Mouse (Mus musculus): ENCODE results near the gene Rnh1. TPM values are rescaled to one million over a fixed set of nuclear protein-coding genes. Genes with fewer than 3 reads are reported as not detected.

Rnh1 gene
- total and polyA plus RNA-seq, 3 experiments, result 84.7 to 133 (median 95.5) TPM

GRCm38 (mm10) chr7:141196619-141197282 lies 24.1 kb upstream of the Rnh1 start:
- Histone ChIP-seq H3K27me3 (replicated peaks) (no peaks in the 10 kb centered on the region), H3K4me1 (ENCODE audit: control insufficient read depth in 1 of 2, insufficient read depth in 2 of 2) (peaks cover 6 to 18% of the 10 kb centered on the region in 2 experiments), H3K9ac (ENCODE audit: insufficient read depth, low read depth) (no peak overlapping the region), H3K79me2 (replicated peaks; ENCODE audit: control insufficient read depth, extremely low read depth, insufficient read depth, poor library complexity, severe bottlenecking) (no peaks in the 10 kb centered on the region), H3K36me3 (replicated peaks in 1 of 2; ENCODE audit: control insufficient read depth in 1 of 2, insufficient read depth in 1 of 2, low read length in 1 of 2) (peaks cover 6 to 8% of the 10 kb centered on the region in 2 experiments), H3K4me2 (ENCODE audit: insufficient read depth, low read depth, poor library complexity, severe bottlenecking) (no peak overlapping the region), H3K9me3 (replicated peaks; ENCODE audit: low read length) (no peaks in the 10 kb centered on the region), H3K27ac (ENCODE audit: insufficient read depth, low read depth) (no peak overlapping the region), H3K4me3 (replicated peaks in 1 of 3; ENCODE audit: low read depth in 2 of 3, low read length in 2 of 3, poor library complexity in 1 of 3) (no peak overlapping the region)
- DNase-seq (ENCODE audit: extremely low read depth), result no peak
- in situ Hi-C loops (cut with MboI; ENCODE audit: low pct_ligation_motif_present, low pct_unique_long_range_greater_than_20kb, low sequenced_read_pairs), result no loop called here
- TF ChIP-seq ZMIZ1 (IDR thresholded peaks at IDR 0.05; ENCODE audit: low read depth, low read length) (no peak), USF1 (IDR thresholded peaks at IDR 0.05; ENCODE audit: low read depth, low read length) (no peak), ELF1 (IDR thresholded peaks at IDR 0.05; ENCODE audit: low read depth, low read length) (no peak), MAX (IDR thresholded peaks at IDR 0.05; ENCODE audit: low read length) (no peak), KAT2A (IDR thresholded peaks at IDR 0.05; ENCODE audit: insufficient replicate concordance, low read length) (no peak), NELFE (IDR thresholded peaks at IDR 0.05; ENCODE audit: low read depth, low read length) (no peak), POLR2A (IDR thresholded peaks at IDR 0.05; ENCODE audit: low read depth, low read length) (no peak), UBTF (IDR thresholded peaks at IDR 0.05; ENCODE audit: low read depth, low read length) (no peak), TCF12 (IDR thresholded peaks at IDR 0.05; ENCODE audit: low read depth, low read length) (no peak), MAFK (IDR thresholded peaks at IDR 0.05; ENCODE audit: insufficient replicate concordance, low read length) (no peak), ZC3H11A (IDR thresholded peaks at IDR 0.05; ENCODE audit: low read depth, low read length) (no peak), USF2 (conservative IDR thresholded peaks at IDR 0.05; ENCODE audit: low read depth, low read length) (no peak), CHD2 (IDR thresholded peaks at IDR 0.05; ENCODE audit: low read length) (no peak)
- dilution Hi-C loops (cut with MboI; ENCODE audit: extremely low pct_ligation_motif_present, extremely low pct_unique_long_range_greater_than_20kb, low sequenced_read_pairs), result no loop called here

- Histone ChIP-seq H3K27me3 (replicated peaks) (no peaks in the 10 kb centered on the region), H3K9me3 (replicated peaks; ENCODE audit: low read length) (no peaks in the 10 kb centered on the region), H3K27ac (ENCODE audit: insufficient read depth, low read depth) (no peak overlapping the region), H3K4me3 (replicated peaks in 1 of 3; ENCODE audit: low read depth in 2 of 3, low read length in 2 of 3, poor library complexity in 1 of 3) (no peak overlapping the region), H3K4me2 (ENCODE audit: insufficient read depth, low read depth, poor library complexity, severe bottlenecking) (no peak overlapping the region), H3K36me3 (replicated peaks in 1 of 2; ENCODE audit: control insufficient read depth in 1 of 2, insufficient read depth in 1 of 2, low read length in 1 of 2) (peaks cover 15 to 18% of the 10 kb centered on the region in 2 experiments), H3K79me2 (replicated peaks; ENCODE audit: control insufficient read depth, extremely low read depth, insufficient read depth, poor library complexity, severe bottlenecking) (no peaks in the 10 kb centered on the region), H3K4me1 (ENCODE audit: control insufficient read depth in 1 of 2, insufficient read depth in 2 of 2) (peaks cover 6 to 18% of the 10 kb centered on the region in 2 experiments), H3K9ac (ENCODE audit: insufficient read depth, low read depth) (no peak overlapping the region)
- in situ Hi-C loops (cut with MboI; ENCODE audit: low pct_ligation_motif_present, low pct_unique_long_range_greater_than_20kb, low sequenced_read_pairs), result no loop called here
- dilution Hi-C loops (cut with MboI; ENCODE audit: extremely low pct_ligation_motif_present, extremely low pct_unique_long_range_greater_than_20kb, low sequenced_read_pairs), result no loop called here
- TF ChIP-seq USF1 (IDR thresholded peaks at IDR 0.05; ENCODE audit: low read depth, low read length) (no peak), MYC (IDR thresholded peaks at IDR 0.05; ENCODE audit: low read depth, low read length) (no peak), MAZ (IDR thresholded peaks at IDR 0.05; ENCODE audit: low read depth, low read length) (no peak), USF2 (conservative IDR thresholded peaks at IDR 0.05; ENCODE audit: low read depth, low read length) (no peak), SMC3 (IDR thresholded peaks at IDR 0.05; ENCODE audit: low read depth, low read length) (no peak), ZMIZ1 (IDR thresholded peaks at IDR 0.05; ENCODE audit: low read depth, low read length) (no peak), ELF1 (IDR thresholded peaks at IDR 0.05; ENCODE audit: low read depth, low read length) (no peak), MAX (IDR thresholded peaks at IDR 0.05; ENCODE audit: low read length) (no peak), CTCF (conservative IDR thresholded peaks at IDR 0.05 in 1 of 2, IDR thresholded peaks at IDR 0.05 in 1 of 2; ENCODE audit: low read depth in 2 of 2, low read length in 2 of 2) (no peak), CHD1 (IDR thresholded peaks at IDR 0.05; ENCODE audit: low read depth, low read length) (no peak), UBTF (IDR thresholded peaks at IDR 0.05; ENCODE audit: low read depth, low read length) (no peak), NRF1 (IDR thresholded peaks at IDR 0.05; ENCODE audit: low read depth, low read length) (no peak), PAX5 (IDR thresholded peaks at IDR 0.05; ENCODE audit: low read length) (no peak), RAD21 (IDR thresholded peaks at IDR 0.05; ENCODE audit: low read depth, low read length) (no peak), RCOR1 (conservative IDR thresholded peaks at IDR 0.05; ENCODE audit: low read depth, low read length) (no peak), BHLHE40 (IDR thresholded peaks at IDR 0.05; ENCODE audit: low read depth, low read length) (no peak), EP300 (IDR thresholded peaks at IDR 0.05; ENCODE audit: low read length) (no peak), ZKSCAN1 (IDR thresholded peaks at IDR 0.05; ENCODE audit: borderline replicate concordance, low read depth, low read length) (no peak)
- no peak for DNase-seq (ENCODE audit: extremely low read depth)
Observed at GRCm38 (mm10) chr7:141195754-141196153, 23.1 kb upstream of the Rnh1 start.

Data from CH12.LX (cell line).